Mouse (Mus musculus) cerebellum, adult 2 months (tissue): ENCODE measurements at regions not wholly inside any gene's neighbourhood (a gene's known extent, or its start where the extent isn't known, plus 50 kb on each side); places are given as distances from the start of the nearest gene placed in this dataset.

Source experiments
- CTCF ChIP-seq: fragments of 200-500 bp; IDR thresholded peaks from 2 replicates; pipeline ENCODE4 v1.5.1; 2011; ENCODE audit warnings: low read depth, mild to moderate bottlenecking, control low read depth, low read length, moderate library complexity, borderline replicate concordance; ENCODE audit not compliant: insufficient read depth
- POLR2A ChIP-seq: fragments of 200-500 bp; IDR thresholded peaks from 2 replicates; pipeline ENCODE4 v1.6.1; 2011; ENCODE audit warnings: low read length, control low read depth, borderline replicate concordance; ENCODE audit not compliant: insufficient read depth

DNA sequence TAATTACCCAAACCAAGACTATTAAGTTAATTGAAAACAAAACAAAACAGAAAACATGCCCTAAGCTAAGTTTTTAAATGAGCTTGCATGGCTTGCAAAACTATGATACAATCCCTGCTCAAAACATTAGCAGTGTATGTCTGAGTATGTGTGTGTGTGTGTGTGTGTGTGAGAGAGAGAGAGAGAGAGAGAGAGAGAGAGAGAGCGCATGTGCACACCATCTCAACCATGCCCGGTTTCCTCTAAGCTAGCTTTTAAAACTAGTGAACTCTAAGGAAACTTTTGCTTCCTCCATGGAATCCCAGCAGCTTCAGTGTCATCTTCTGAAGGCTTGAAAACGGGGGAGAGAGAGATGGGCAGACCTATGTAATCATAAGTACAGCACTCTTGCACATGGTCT, 114.3 kb downstream of the Rchy1 start:
- TF ChIP-seq POLR2A (no peak), CTCF (no peak)
